Mouse (Mus musculus) midbrain, embryonic 12.5 days (tissue): ENCODE measurements around the gene Ccdc169. TPM values are rescaled to one million over a fixed set of nuclear protein-coding genes. Genes with fewer than 3 reads are reported as not detected.

ENCODE experiments used
- ATAC-seq: fragments of 200-750 bp; cut with Nextera tagmentation; 2 replicates; pipeline ENCODE4 v1.8.0; 2017; ENCODE audit warnings: low read depth, moderate TSS enrichment, moderate library complexity; ENCODE audit not compliant: low FRiP score
- H3K27ac ChIP-seq: fragments of 300-500 bp; sonication (generic); replicated peaks from 2 replicates; pipeline ENCODE4 v1.5.1; 2016; ENCODE audit warnings: mild to moderate bottlenecking
- H3K27me3 ChIP-seq: fragments of 300-500 bp; sonication (generic); 2 replicates; pipeline ENCODE4 v1.6.1; 2016; ENCODE audit warnings: mild to moderate bottlenecking
- H3K36me3 ChIP-seq: fragments of 300-500 bp; sonication (generic); 2 replicates; pipeline ENCODE4 v1.6.1; 2016
- H3K4me1 ChIP-seq: fragments of 300-500 bp; sonication (generic); 2 replicates; pipeline ENCODE4 v1.6.1; 2016
- H3K4me2 ChIP-seq: fragments of 300-500 bp; sonication (generic); replicated peaks from 2 replicates; pipeline ENCODE4 v1.6.1; 2016; ENCODE audit warnings: mild to moderate bottlenecking, moderate library complexity
- H3K4me3 ChIP-seq: fragments of 300-500 bp; sonication (generic); 2 replicates; pipeline ENCODE4 v1.5.1; 2016; ENCODE audit warnings: mild to moderate bottlenecking
- H3K9ac ChIP-seq: fragments of 300-500 bp; sonication (generic); replicated peaks from 2 replicates; pipeline ENCODE4 v1.6.1; 2016; ENCODE audit warnings: mild to moderate bottlenecking, moderate library complexity
- H3K9me3 ChIP-seq: fragments of 300-500 bp; sonication (generic); 2 replicates; pipeline ENCODE4 v1.6.1; 2016; ENCODE audit warnings: mild to moderate bottlenecking
- WGBS: fragments of 180-500 bp; shearing (Covaris S2); methylation state at CpG from one replicate; pipeline ENCODE4 v1.1.7; 2016; 5-methylcytosine and 5-hydroxymethylcytosine counted together
- polyA plus RNA-seq: library from polyadenylated mRNA; unstranded; fragments of >200 nt; fragmentation: Nextera tagmentation; extraction: Ambion mirVana; gene quantifications from 2 replicates; pipeline ENCODE4 v1.2.1, GENCODE M21; 2016

Ccdc169 gene
- polyA plus RNA-seq, 1 experiment from 2014 or later, result not detected

DNA sequence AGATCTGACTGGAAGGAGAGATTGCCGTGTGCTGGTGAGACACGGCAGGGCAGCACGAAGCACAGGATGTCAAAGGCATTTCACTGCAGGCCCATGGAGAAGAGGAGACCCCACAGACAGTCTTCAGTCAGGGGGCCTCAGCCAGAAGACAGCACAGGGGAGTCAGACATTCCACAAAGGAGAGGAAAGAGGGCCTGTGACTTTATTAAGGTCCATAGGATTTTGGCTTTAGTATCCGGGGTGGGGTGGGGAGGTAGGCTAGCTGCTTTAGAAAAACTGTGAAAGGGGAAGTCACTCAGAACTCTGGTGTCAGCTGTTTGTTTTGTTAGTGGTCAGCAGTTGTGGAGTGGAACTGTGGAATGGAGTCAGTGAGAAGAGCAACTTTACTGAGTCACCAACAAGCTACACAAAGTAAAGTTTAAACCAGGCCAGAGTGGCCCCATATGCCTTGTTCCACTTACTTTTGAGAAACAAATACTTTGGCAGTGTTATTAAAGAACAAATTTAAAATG is 7.9 kb upstream of the Ccdc169 start:
- H3K9me3 ChIP-seq, result no peaks in the 10 kb centered on the region
- no peak overlapping the region for H3K27ac ChIP-seq
- H3K4me2 ChIP-seq, result no peak overlapping the region
- no peak overlapping the region for H3K4me3 ChIP-seq
- no peak overlapping the region for H3K9ac ChIP-seq
- no peaks in the 10 kb centered on the region for H3K4me1 ChIP-seq
- H3K27me3 ChIP-seq, result no peaks in the 10 kb centered on the region
- H3K36me3 ChIP-seq, result peaks cover 85% of the 10 kb centered on the region
- no peak for ATAC-seq
- WGBS, result 89% methylated on average over 4 of the region's 4 CpGs

DNA sequence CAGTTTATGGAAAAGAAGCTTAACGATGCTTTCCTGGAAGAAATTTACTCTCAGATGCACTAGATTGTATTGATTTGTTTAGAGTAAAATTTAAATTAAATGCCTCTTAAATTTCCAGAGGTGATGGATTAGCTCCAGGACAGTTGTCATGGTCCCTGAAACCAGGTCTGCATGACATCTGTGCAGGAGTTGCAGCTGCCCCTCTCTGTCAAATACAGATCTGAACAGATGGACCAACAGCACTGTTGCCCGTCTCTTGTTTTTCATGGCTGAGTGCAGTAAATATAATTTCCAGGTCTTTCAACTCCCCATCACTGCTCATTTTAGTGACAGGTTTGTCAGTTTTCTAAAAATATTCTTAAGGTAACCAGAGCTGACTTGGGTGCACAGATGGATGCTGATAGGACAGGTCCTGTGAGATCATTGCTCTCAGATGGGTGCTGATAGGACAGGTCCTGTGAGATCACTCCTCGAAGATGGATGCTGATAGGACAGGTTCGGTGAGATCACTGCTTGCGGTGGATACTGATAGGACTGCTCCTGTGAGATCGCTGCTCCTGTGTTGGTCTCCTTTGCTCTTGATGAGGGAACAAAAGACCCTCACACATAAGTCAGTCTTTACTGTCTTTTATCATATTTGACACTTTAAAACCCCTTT is 5.4 kb upstream of the Ccdc169 start:
- Histone ChIP-seq H3K27ac (no peak overlapping the region), H3K4me3 (no peak overlapping the region), H3K9me3 (no peaks in the 10 kb centered on the region), H3K27me3 (no peaks in the 10 kb centered on the region), H3K4me1 (no peaks in the 10 kb centered on the region), H3K4me2 (no peak overlapping the region), H3K9ac (no peak overlapping the region), H3K36me3 (peaks cover 89% of the 10 kb centered on the region)
- no peak for ATAC-seq
- WGBS, result 95% methylated on average over 6 of the region's 6 CpGs

GRCm38 (mm10) chr3:55139837-55140236 is 2.7 kb downstream of the Ccdc169 start:
- H3K4me3 ChIP-seq, result no peak overlapping the region
- H3K9me3 ChIP-seq, result no peaks in the 10 kb centered on the region
- H3K9ac ChIP-seq, result no peak overlapping the region
- 92% methylated on average over 12 of the region's 12 CpGs for WGBS
- no peaks in the 10 kb centered on the region for H3K27me3 ChIP-seq
- no peak overlapping the region for H3K4me2 ChIP-seq
- peaks cover 26% of the 10 kb centered on the region for H3K36me3 ChIP-seq
- no peak for ATAC-seq
- H3K27ac ChIP-seq, result no peak overlapping the region
- no peaks in the 10 kb centered on the region for H3K4me1 ChIP-seq

- Histone ChIP-seq H3K4me1 (no peaks in the 10 kb centered on the region), H3K9me3 (no peaks in the 10 kb centered on the region), H3K27ac (no peak overlapping the region), H3K4me3 (no peak overlapping the region), H3K36me3 (peaks cover 13% of the 10 kb centered on the region), H3K9ac (no peak overlapping the region), H3K27me3 (no peaks in the 10 kb centered on the region), H3K4me2 (no peak overlapping the region)
- WGBS, result 68% methylated on average over 2 of the region's 2 CpGs
- no peak for ATAC-seq
These were observed 4.3 kb downstream of the Ccdc169 start for GRCm38 (mm10) chr3:55141401-55141800.

DNA sequence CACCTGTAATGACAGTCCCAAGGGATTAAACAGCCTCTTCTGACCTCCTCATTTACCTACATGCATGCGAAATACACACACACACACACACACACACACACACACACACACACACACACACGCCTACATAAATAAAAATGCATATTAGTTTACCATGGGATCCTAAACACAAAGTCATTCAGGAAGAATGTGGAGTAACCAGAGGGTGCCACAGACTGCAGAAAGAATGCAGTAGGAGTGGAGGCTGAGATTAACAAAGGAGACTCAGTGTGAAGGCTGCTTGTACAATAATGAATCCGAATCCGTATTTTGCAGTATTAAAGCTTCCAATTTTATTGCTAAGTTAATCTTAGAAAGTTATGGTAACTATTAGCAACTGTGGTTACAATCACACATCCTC is 7.8 kb downstream of the Ccdc169 start:
- 69% methylated on average over 3 of the region's 4 CpGs for WGBS
- no peak for ATAC-seq
- Histone ChIP-seq H3K36me3 (no peaks in the 10 kb centered on the region), H3K4me2 (no peak overlapping the region), H3K4me1 (peaks cover 3% of the 10 kb centered on the region; the same call in 1 of the 2 replicates), H3K27me3 (no peaks in the 10 kb centered on the region), H3K9me3 (no peaks in the 10 kb centered on the region), H3K9ac (no peak overlapping the region), H3K4me3 (no peak overlapping the region), H3K27ac (no peak overlapping the region)

DNA sequence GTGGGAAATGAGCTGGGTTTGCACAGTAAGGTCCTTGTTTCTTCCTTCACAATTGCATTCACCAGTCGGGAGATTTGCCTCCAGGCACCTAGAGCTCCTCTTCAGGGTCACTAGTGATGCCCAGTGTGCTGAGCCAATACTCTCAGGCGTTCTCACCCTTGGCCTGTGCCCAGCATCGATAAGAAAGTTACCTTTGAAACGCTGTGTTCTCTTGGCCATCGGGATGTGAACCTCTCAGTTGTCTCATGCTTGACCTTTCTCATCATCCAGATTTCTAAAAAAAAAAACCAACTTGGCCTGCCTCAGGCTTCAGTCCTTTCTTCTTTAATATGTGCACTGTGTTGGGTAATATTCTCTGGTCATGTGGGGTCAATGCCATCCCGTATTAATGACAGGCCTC is 9.3 kb downstream of the Ccdc169 start:
- H3K9me3 ChIP-seq, result no peaks in the 10 kb centered on the region
- no peak overlapping the region for H3K9ac ChIP-seq
- no peaks in the 10 kb centered on the region for H3K36me3 ChIP-seq
- H3K4me3 ChIP-seq, result no peak overlapping the region
- 78% methylated on average over 6 of the region's 6 CpGs for WGBS
- H3K27ac ChIP-seq, result no peak overlapping the region
- no peak overlapping the region for H3K4me2 ChIP-seq
- H3K27me3 ChIP-seq, result no peaks in the 10 kb centered on the region
- peaks cover 3% of the 10 kb centered on the region; the same call in 1 of the 2 replicates for H3K4me1 ChIP-seq
- ATAC-seq, result no peak

- Histone ChIP-seq H3K36me3 (no peaks in the 10 kb centered on the region), H3K4me2 (no peak overlapping the region), H3K9me3 (no peaks in the 10 kb centered on the region), H3K4me1 (peaks cover 3% of the 10 kb centered on the region; the same call in 1 of the 2 replicates), H3K4me3 (no peak overlapping the region), H3K27me3 (no peaks in the 10 kb centered on the region), H3K27ac (no peak overlapping the region), H3K9ac (no peak overlapping the region)
- no peak for ATAC-seq
- 83% methylated on average over 2 of the region's 2 CpGs for WGBS
These were observed 10.0 kb downstream of the Ccdc169 start for GRCm38 (mm10) chr3:55147156-55147555.

- Histone ChIP-seq H3K4me1 (peaks cover 3% of the 10 kb centered on the region; the same call in 1 of the 2 replicates), H3K4me2 (no peak overlapping the region), H3K4me3 (no peak overlapping the region), H3K9me3 (no peaks in the 10 kb centered on the region), H3K27me3 (no peaks in the 10 kb centered on the region), H3K36me3 (no peaks in the 10 kb centered on the region), H3K27ac (no peak overlapping the region), H3K9ac (no peak overlapping the region)
- ATAC-seq, result no peak
- WGBS, result 34% methylated on average over 3 of the region's 3 CpGs
These were observed 11.0 kb downstream of the Ccdc169 start for GRCm38 (mm10) chr3:55148091-55148490.

GRCm38 (mm10) chr3:55151656-55152433 is 14.7 kb downstream of the Ccdc169 start:
- Histone ChIP-seq H3K36me3 (no peaks in the 10 kb centered on the region), H3K4me1 (peaks cover 3% of the 10 kb centered on the region; the same call in 1 of the 2 replicates), H3K4me3 (no peak overlapping the region), H3K27me3 (no peaks in the 10 kb centered on the region), H3K9ac (no peak overlapping the region), H3K27ac (no peak overlapping the region), H3K4me2 (no peak overlapping the region), H3K9me3 (no peaks in the 10 kb centered on the region)
- WGBS, result 45% methylated on average over 7 of the region's 7 CpGs
- ATAC-seq, result 0 out of 2 replicates have a peak, but pooled peaks have one; percentile 30

- Histone ChIP-seq H3K27me3 (no peaks in the 10 kb centered on the region), H3K4me2 (no peak overlapping the region), H3K9ac (no peak overlapping the region), H3K4me1 (peaks cover 7% of the 10 kb centered on the region; the same call in 1 of the 2 replicates), H3K36me3 (no peaks in the 10 kb centered on the region), H3K27ac (no peak overlapping the region), H3K9me3 (no peaks in the 10 kb centered on the region), H3K4me3 (no peak overlapping the region)
- 70% methylated on average over 6 of the region's 6 CpGs for WGBS
- no peak for ATAC-seq
These were observed 15.7 kb downstream of the Ccdc169 start for GRCm38 (mm10) chr3:55152673-55153334.

DNA sequence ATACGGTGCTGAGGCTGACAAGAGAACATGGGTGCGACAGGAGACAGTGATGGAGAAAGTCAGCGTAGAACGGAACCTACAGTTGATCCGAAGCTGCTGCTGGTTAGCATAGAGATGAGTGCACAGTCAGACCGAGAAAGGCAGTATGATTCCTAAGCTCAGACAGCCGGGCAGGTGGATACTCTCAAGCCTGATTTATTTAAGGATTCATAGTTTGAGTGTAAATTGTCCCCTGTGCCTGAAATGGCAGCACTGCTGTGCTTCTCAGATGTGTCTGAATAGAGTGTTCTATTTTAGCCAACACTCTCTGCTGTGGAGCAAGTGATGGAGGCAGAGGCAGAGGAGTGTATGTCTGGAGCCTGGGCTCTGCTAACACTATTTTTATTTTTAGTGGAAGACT is 17.0 kb downstream of the Ccdc169 start:
- no peak for ATAC-seq
- Histone ChIP-seq H3K9me3 (no peaks in the 10 kb centered on the region), H3K27me3 (no peaks in the 10 kb centered on the region), H3K27ac (no peak overlapping the region), H3K9ac (no peak overlapping the region), H3K36me3 (no peaks in the 10 kb centered on the region), H3K4me2 (no peak overlapping the region), H3K4me1 (0 out of 2 replicates have a peak, but pooled peaks cover 4% of the 10 kb centered on the region), H3K4me3 (no peak overlapping the region)
- WGBS, result 88% methylated on average over 7 of the region's 7 CpGs

DNA sequence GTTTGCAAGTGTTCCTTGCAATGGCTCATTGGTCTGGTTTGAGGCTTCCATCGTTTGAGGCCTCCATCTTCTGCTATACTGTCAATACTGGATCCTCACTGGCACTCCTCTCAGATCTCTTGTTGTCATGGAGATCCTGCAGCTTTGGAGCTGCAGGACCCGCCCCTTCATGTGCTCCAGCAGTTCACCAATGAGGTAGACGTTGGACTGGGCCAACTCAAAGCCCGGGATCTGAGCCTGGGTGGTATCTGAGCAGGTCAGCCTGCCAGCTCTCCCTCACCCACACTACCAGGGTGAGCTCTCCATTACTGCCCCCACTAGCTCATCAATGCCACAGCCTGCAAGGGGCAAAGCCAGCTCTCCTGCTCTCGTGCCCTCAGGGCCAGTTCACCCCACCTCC is 20.3 kb downstream of the Ccdc169 start:
- Histone ChIP-seq H3K27ac (no peak overlapping the region), H3K9me3 (no peaks in the 10 kb centered on the region), H3K4me3 (no peak overlapping the region), H3K27me3 (0 out of 2 replicates have a peak, but pooled peaks cover 4% of the 10 kb centered on the region), H3K36me3 (no peaks in the 10 kb centered on the region), H3K9ac (no peak overlapping the region), H3K4me1 (peaks cover 8% of the 10 kb centered on the region; the same call in 1 of the 2 replicates), H3K4me2 (no peak overlapping the region)
- peak; percentile 49; the same call in 1 of the 2 replicates for ATAC-seq
- WGBS, result 61% methylated on average over 5 of the region's 5 CpGs
